In genomic region chr7:112595226-112595850, GRCm38 (mm10) we compare ENCODE assay signal across 15 mouse cellular contexts.
DNase-seq lines count a peak whose midpoint lies in the region; ATAC-seq lines count a peak whose summit lies in the region.
"Had no signal": no experiment of that assay in that cellular context is flagged by ENCODE, and none has a peak within 500 bp of the region (broad histone marks: within the 10 kb centered on the region; RNA-seq: fewer than 3 reads in every experiment).

No protein-coding gene starts in this region.

- no peak for ATAC-seq in embryonic facial prominence, embryonic 14.5 days (ENCODE audit: low read depth)
- no peak for ATAC-seq in limb, embryonic 12.5 days (ENCODE audit: insufficient number of reproducible peaks, insufficient read depth, low FRiP score, low TSS enrichment, low read depth)
- no peak for ATAC-seq in megakaryocyte-erythroid progenitor cell, adult 5-6 weeks (replicated peaks; ENCODE audit: low FRiP score, low TSS enrichment, poor library complexity, severe bottlenecking)
- no peak for ATAC-seq in forebrain, embryonic 12.5 days (ENCODE audit: low FRiP score)
- no peak for ATAC-seq in monocyte, adult 5-6 weeks (replicated peaks; ENCODE audit: insufficient number of reproducible peaks, low FRiP score, low TSS enrichment, poor library complexity, severe bottlenecking)
- ATAC-seq: activated CD4-positive, CD25-positive, alpha-beta regulatory T cell, adult 4 months; CD4-positive, CD25-positive, alpha-beta regulatory T cell, adult 4 months; forebrain, embryonic 13.5 days had no signal

- no peak overlapping the region for H3K4me3 ChIP-seq in embryonic facial prominence, embryonic 14.5 days (ENCODE audit: low read depth, low read length)
- no peak overlapping the region for H3K4me3 ChIP-seq in limb, embryonic 12.5 days (replicated peaks)
- H3K4me3 ChIP-seq in forebrain, embryonic 12.5 days (replicated peaks) = no peak overlapping the region
- H3K4me3 ChIP-seq: forebrain, embryonic 13.5 days; hindbrain, embryonic 15.5 days; midbrain, embryonic 12.5 days had no signal

- H3K27ac ChIP-seq in embryonic facial prominence, embryonic 14.5 days (replicated peaks; ENCODE audit: low read depth, low read length) = no peak overlapping the region
- 0 out of 2 replicates have a peak overlapping the region, but pooled peaks have one; percentile 26 for H3K27ac ChIP-seq in limb, embryonic 12.5 days
- H3K27ac ChIP-seq in forebrain, embryonic 12.5 days = no peak overlapping the region
- H3K27ac ChIP-seq: forebrain, embryonic 13.5 days; hindbrain, embryonic 15.5 days; midbrain, embryonic 12.5 days had no signal

- H3K9me3 ChIP-seq in embryonic facial prominence, embryonic 14.5 days (ENCODE audit: control insufficient read depth, low read length) = no peaks in the 10 kb centered on the region
- H3K9me3 ChIP-seq in limb, embryonic 12.5 days = no peaks in the 10 kb centered on the region
- no peaks in the 10 kb centered on the region for H3K9me3 ChIP-seq in forebrain, embryonic 12.5 days
- H3K9me3 ChIP-seq: forebrain, embryonic 13.5 days; hindbrain, embryonic 15.5 days; midbrain, embryonic 12.5 days had no signal

- H3K4me2 ChIP-seq in embryonic facial prominence, embryonic 14.5 days (ENCODE audit: low read depth, low read length) = no peak overlapping the region
- H3K4me2 ChIP-seq in limb, embryonic 12.5 days = no peak overlapping the region
- no peak overlapping the region for H3K4me2 ChIP-seq in forebrain, embryonic 12.5 days
- H3K4me2 ChIP-seq: forebrain, embryonic 13.5 days; hindbrain, embryonic 15.5 days; midbrain, embryonic 12.5 days had no signal

- DNase-seq in heart, adult 11 months = peak; percentile 95
- DNase-seq in heart, adult 8-10 months (ENCODE audit: low spot score) = no peak
- peak; percentile 29 for DNase-seq in 3134 (ENCODE audit: extremely low read depth, insufficient read length, low spot score)
- DNase-seq in embryonic facial prominence, embryonic 14.5 days (ENCODE audit: low spot score) = peak; percentile 54
- DNase-seq: cerebellum, adult 9-10 months; thymus, adult 18-20 months had no signal

- WGBS in embryonic facial prominence, embryonic 14.5 days = 53% methylated on average over 4 of the region's 6 CpGs
- 37% methylated on average over 6 of the region's 6 CpGs for WGBS in limb, embryonic 12.5 days
- WGBS in forebrain, embryonic 12.5 days = 83% methylated on average over 6 of the region's 6 CpGs

- no peaks in the 10 kb centered on the region for H3K27me3 ChIP-seq in embryonic facial prominence, embryonic 14.5 days (replicated peaks; ENCODE audit: control insufficient read depth, insufficient read depth, low read length)
- no peaks in the 10 kb centered on the region for H3K27me3 ChIP-seq in limb, embryonic 12.5 days
- H3K27me3 ChIP-seq in forebrain, embryonic 12.5 days = no peaks in the 10 kb centered on the region
- H3K27me3 ChIP-seq: forebrain, embryonic 13.5 days; hindbrain, embryonic 15.5 days; midbrain, embryonic 12.5 days had no signal

- peaks cover 12% of the 10 kb centered on the region for H3K4me1 ChIP-seq in embryonic facial prominence, embryonic 14.5 days (ENCODE audit: control insufficient read depth, insufficient read depth, low read length)
- peaks cover 9% of the 10 kb centered on the region for H3K4me1 ChIP-seq in limb, embryonic 12.5 days (replicated peaks)
- peaks cover 10% of the 10 kb centered on the region for H3K4me1 ChIP-seq in forebrain, embryonic 12.5 days
- H3K4me1 ChIP-seq: forebrain, embryonic 13.5 days had no signal

- no peak overlapping the region for H3K9ac ChIP-seq in embryonic facial prominence, embryonic 14.5 days (ENCODE audit: low read depth, low read length)
- no peak overlapping the region for H3K9ac ChIP-seq in limb, embryonic 12.5 days (replicated peaks)
- H3K9ac ChIP-seq in forebrain, embryonic 12.5 days = no peak overlapping the region
- H3K9ac ChIP-seq: forebrain, embryonic 13.5 days; hindbrain, embryonic 15.5 days; midbrain, embryonic 12.5 days had no signal

- H3K36me3 ChIP-seq in embryonic facial prominence, embryonic 14.5 days (ENCODE audit: control insufficient read depth, insufficient read depth, low read length) = no peaks in the 10 kb centered on the region
- H3K36me3 ChIP-seq in limb, embryonic 12.5 days = 0 out of 2 replicates have a peak, but pooled peaks cover 4% of the 10 kb centered on the region
- no peaks in the 10 kb centered on the region for H3K36me3 ChIP-seq in forebrain, embryonic 12.5 days (replicated peaks)
- H3K36me3 ChIP-seq: hindbrain, embryonic 15.5 days; midbrain, embryonic 12.5 days had no signal
